Mouse (Mus musculus): ENCODE measurements around the gene Mmab. TPM values are rescaled to one million over a fixed set of nuclear protein-coding genes. Genes with fewer than 3 reads are reported as not detected.

The Mmab gene
- total RNA-seq (2022) = 10 to 100 TPM; 18.3 to 21.1 (median 19.5) TPM

- peak; percentile 98 for DNase-seq (ENCODE audit: low spot score in 2 of 2)
Measured at GRCm38 (mm10) chr5:114443566-114444367, at the start of gene Mmab, which contains the start of gene Mvk. Gene Mmab, minus strand, starts transcription at chr5:114444060. Gene Mvk, plus strand, starts transcription at chr5:114444269.

- DNase-seq (ENCODE audit: low spot score in 2 of 2) = no peak
Measured at GRCm38 (mm10) chr5:114490241-114490640, 46.4 kb upstream of the Mmab start.

GRCm38 (mm10) chr5:114489570-114489969 is 45.7 kb upstream of the Mmab start:
- DNase-seq (ENCODE audit: low spot score in 2 of 2) = no peak

GRCm38 (mm10) chr5:114485685-114486084 is 41.8 kb upstream of the Mmab start:
- DNase-seq (ENCODE audit: low spot score in 2 of 2) = no peak

GRCm38 (mm10) chr5:114482587-114483011 is 38.7 kb upstream of the Mmab start:
- no peak for DNase-seq (ENCODE audit: low spot score in 2 of 2)

GRCm38 (mm10) chr5:114478267-114478666 is 34.4 kb upstream of the Mmab start:
- no peak for DNase-seq (ENCODE audit: low spot score in 2 of 2)

GRCm38 (mm10) chr5:114474741-114475491 is 31.1 kb upstream of the Mmab start:
- DNase-seq (ENCODE audit: low spot score in 2 of 2) = no peak

- DNase-seq (ENCODE audit: low spot score in 2 of 2) = no peak
Measured at GRCm38 (mm10) chr5:114470359-114470758, 26.5 kb upstream of the Mmab start.

GRCm38 (mm10) chr5:114468007-114468406 is 24.1 kb upstream of the Mmab start:
- no peak for DNase-seq (ENCODE audit: low spot score in 2 of 2)

GRCm38 (mm10) chr5:114467430-114467829 is 23.6 kb upstream of the Mmab start:
- DNase-seq (ENCODE audit: low spot score in 2 of 2) = peak in 1 of 2 experiments; percentile 25

- DNase-seq (ENCODE audit: low spot score in 2 of 2) = no peak
Measured at GRCm38 (mm10) chr5:114467019-114467418, 23.2 kb upstream of the Mmab start.

GRCm38 (mm10) chr5:114465641-114466040 is 21.8 kb upstream of the Mmab start:
- DNase-seq (ENCODE audit: low spot score in 2 of 2) = no peak

GRCm38 (mm10) chr5:114464561-114464960 is 20.7 kb upstream of the Mmab start:
- no peak for DNase-seq (ENCODE audit: low spot score in 2 of 2)

- no peak for DNase-seq (ENCODE audit: low spot score in 2 of 2)
Measured at GRCm38 (mm10) chr5:114462067-114463040, 18.5 kb upstream of the Mmab start.

GRCm38 (mm10) chr5:114461238-114461637 is 17.4 kb upstream of the Mmab start:
- peak; percentile 54 to 57 for DNase-seq (ENCODE audit: low spot score in 2 of 2)

- no peak for DNase-seq (ENCODE audit: low spot score in 2 of 2)
Measured at GRCm38 (mm10) chr5:114456995-114457605, 13.2 kb upstream of the Mmab start.

GRCm38 (mm10) chr5:114456287-114456686 is 12.4 kb upstream of the Mmab start:
- no peak for DNase-seq (ENCODE audit: low spot score in 2 of 2)

GRCm38 (mm10) chr5:114449011-114449410 is 5.2 kb upstream of the Mmab start:
- no peak for DNase-seq (ENCODE audit: low spot score in 2 of 2)

- DNase-seq (ENCODE audit: low spot score in 2 of 2) = no peak
Measured at GRCm38 (mm10) chr5:114444368-114444692, 470 bp upstream of the Mmab start.

GRCm38 (mm10) chr5:114435588-114435987 is 8.3 kb downstream of the Mmab start:
- DNase-seq (ENCODE audit: low spot score in 2 of 2) = no peak

- no peak for DNase-seq (ENCODE audit: low spot score in 2 of 2)
Measured at GRCm38 (mm10) chr5:114434359-114434758, 9.5 kb downstream of the Mmab start.
